Mouse (Mus musculus): ENCODE data around the gene Lrrc25.

Gene Lrrc25

DNA sequence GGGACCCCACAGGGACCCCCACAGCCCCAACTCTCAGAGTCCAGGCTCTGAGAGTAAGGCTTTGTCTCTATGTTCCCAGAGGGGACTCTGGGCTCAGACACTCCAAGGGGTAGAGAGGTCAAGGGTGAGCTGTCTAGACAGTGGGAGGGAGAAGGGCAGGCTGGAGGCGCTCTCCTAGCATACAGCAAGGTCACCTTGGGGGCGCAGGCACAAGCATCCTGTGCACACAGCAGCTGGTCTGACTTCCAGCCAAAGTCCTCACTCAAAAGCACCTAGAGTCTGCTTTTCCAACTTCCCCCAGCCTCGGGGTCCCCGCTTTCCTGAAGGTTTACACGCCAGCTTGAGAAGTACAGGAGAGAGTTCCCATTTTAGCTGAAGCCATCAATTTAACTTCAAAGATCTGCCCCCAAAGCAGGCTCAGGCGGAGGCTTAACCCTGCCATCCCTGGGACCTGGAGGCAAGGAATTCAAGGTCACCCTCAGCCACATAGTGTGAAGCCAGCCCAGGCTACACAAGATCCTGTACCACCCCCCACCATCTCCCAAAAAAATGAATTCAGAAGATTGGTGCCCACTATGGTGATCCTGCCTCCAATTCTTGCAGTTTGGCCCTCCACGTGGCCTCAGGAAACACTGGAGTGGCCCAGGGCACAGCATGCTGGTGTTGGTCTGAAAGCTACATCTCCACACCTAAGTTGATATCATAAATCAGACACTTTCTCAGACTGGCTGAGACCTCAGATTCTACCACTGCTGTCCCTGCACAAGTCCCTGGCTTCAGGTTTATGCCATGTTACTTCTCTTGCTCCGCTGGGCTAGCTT is 31.6 kb downstream of the Lrrc25 start:
- in situ Hi-C loops (cut with MboI, MseI), result no loop called here

DNA sequence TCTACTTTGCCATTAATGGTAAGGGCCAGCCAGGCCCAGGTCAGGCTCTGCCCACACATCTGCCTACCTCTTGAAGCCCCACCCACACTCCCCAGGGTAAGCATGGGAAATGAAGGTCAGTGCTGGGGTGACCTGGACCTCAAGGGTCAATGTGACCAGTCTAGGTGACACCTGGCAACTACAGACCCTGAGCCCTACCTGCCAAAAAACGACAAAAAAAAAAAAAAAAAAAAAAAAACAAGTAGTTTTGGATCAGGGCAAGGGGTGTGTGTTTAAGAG is 32.1 kb downstream of the Lrrc25 start:
- in situ Hi-C loops (cut with MboI, MseI), result no loop called here

- in situ Hi-C loops (cut with MboI, MseI), result no loop called here
These were observed 33.0 kb downstream of the Lrrc25 start for GRCm38 (mm10) chr8:70648921-70649320.

- in situ Hi-C loops (cut with MboI, MseI), result no loop called here
These were observed 33.4 kb downstream of the Lrrc25 start for GRCm38 (mm10) chr8:70649324-70649723.

DNA sequence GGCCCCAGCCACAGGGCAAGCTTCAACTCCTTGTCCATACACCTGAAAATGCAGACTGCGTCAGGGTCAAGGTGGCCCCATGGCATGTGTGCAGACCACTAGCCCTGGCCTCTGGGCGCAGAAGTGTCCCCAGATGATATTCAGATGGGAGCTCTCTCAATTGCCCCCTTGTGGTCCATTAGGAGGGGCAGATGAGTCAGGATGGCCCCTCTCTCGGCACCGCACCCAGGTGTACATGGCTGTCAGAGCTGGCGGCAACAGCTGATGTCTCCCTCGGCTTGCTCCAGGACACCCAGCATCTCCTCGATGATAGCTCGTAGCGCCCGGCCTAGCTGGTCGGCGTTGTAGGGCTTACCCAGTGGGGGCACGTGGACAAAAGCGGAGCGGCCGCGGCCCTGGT is 34.4 kb downstream of the Lrrc25 start:
- in situ Hi-C loops (cut with MboI, MseI), result no loop called here

DNA sequence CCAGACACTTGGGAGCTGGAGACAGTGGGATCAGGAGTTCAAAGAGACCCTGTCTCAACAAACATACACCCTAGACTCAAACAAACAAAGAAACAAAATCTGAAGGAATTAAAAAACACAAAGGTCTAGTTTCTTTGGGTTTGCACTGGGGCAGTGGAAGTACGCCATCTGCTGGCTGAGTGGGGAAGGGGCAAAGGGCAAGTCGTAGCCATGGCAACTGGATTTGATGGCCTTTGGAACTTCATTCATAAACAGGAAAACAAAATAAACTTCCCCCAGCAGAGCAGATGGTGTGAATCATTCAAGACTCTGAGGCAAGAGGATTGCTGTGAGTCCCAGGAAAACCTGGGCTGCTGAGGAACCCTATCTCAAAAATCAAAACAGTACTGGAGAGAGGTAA is 37.3 kb downstream of the Lrrc25 start:
- in situ Hi-C loops (cut with MboI, MseI), result no loop called here

DNA sequence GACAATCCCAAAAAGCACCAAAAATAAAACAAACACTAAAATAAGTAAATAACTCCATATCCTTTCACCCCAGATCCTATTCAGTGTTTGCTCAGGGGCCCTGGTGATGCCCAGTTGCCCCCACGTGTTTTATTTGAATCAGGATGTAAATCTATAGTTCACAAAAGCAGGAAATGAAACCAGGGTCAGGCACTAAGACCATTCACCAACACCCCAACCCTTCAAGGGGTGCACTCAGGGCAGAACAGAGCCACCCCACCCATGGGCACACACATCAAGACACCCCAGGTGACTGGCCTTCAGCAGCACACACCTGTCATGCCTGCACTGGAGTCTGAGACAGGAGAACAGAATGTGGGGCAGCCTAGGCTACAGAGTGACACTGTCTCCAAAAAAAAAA is 38.2 kb downstream of the Lrrc25 start:
- in situ Hi-C loops (cut with MboI, MseI), result no loop called here

GRCm38 (mm10) chr8:70655469-70655868 is 39.5 kb downstream of the Lrrc25 start:
- in situ Hi-C loops (cut with MboI, MseI), result no loop called here

DNA sequence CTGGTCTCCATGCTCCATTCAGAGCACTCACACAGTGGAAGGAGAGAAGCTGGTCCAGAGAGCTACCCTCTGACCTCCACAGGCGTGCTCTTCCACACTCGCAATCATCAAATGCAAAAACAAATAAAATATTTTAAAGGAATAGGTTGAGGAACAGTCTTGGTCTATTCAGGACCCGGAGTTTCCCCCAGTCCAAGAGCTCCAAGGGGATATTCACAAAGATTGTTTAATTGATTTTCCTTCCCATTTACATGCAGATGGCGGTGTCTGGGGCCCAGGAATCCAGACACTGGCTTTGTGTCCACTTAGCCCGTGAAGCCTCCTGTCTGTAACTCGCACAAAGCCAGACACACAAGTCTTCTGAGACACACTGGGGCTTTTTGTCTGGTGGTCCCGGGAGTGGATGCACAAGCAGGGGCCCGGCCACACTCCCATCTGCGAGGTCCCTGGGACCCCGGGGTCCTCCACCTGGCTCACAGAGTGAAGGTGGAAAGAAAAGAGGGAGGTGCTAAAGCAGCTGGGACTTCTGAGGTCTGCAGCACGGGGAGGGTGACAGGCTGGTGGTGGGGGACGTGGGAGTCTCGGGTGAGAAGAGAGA is 40.3 kb downstream of the Lrrc25 start:
- in situ Hi-C loops (cut with MboI, MseI), result no loop called here

- in situ Hi-C loops (cut with MboI, MseI), result no loop called here
These were observed 41.3 kb downstream of the Lrrc25 start for GRCm38 (mm10) chr8:70657214-70657613.

DNA sequence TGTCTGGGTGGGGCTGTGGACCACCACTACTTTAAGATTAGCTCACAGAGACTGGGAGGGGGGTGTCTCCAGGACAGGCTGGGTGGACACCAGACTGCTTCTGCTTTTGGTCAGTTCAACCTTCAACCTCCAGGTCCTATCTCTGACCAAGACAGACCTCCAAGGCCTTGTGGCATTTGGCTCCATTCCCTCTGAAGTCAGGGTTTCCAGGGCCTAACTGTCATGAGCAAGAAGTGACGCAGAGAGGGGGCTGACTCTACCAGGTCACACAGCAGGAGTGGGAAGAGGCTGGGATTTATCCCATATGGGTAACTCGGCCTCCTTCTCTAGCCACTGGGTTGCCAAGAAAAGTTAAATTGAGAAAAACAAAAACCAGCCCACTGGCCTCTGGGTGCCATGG is 41.8 kb downstream of the Lrrc25 start:
- in situ Hi-C loops (cut with MboI, MseI), result no loop called here

- in situ Hi-C loops (cut with MboI, MseI), result no loop called here
These were observed 43.1 kb downstream of the Lrrc25 start for GRCm38 (mm10) chr8:70658897-70659603.

DNA sequence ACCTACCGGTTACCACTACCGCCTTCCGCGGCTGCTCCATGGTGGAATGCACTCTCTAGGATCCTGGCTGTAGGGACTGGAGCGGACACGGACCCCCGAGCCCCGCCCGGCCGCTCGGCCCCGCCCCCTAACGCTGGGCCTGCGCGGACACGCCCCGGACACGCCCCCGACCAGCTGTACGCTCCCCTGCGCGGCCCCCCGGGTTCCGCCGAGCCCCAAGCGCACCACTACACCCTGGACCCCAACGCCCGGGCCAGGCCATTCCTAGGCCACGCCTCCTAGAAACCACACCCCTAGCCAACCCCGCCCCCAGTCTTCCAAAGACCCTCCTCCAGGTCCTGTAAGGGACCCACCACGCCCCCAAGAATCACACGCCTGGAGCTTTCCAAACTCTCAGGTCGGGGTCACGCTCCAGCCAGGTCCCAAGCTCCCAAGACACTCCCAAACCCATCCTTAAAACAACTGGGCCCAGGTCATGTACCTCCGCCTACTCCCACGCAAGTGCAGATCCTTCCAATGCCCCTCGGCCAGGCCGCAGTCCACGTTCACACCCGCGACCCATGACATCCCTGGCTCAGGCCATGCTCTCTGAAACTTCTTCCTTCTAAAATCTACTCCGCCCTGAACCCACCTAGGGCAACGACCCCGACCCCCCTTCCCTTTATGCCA is 43.8 kb downstream of the Lrrc25 start:
- in situ Hi-C loops (cut with MboI, MseI), result no loop called here

DNA sequence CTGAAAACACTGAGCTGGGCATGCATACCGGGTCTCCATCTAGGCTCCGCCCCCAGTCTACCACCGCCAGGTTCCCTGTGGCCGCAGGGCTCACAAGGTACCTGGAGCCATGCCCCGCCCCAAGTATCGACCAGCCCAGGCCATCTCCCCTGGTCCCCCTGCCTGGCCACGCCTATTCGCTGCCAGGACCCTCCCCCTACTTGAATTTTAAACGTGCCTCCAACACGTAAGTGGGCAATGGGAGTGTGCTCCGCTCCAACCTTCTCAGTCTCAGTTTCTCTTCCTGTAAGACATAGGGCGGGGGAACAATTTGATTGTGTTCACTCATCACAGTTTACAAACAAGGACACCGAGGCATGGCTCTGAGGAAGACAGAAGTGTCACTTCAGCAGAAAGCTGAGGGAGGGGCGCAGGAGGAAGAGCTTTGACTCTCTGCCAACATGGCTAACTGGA is 44.3 kb downstream of the Lrrc25 start, which contains the start of gene Pgpep1:
Gene Pgpep1, minus strand, starts transcription at position 116 of the 453 bp plus-strand sequence.
- in situ Hi-C loops (cut with MboI, MseI), result no loop called here

- in situ Hi-C loops (cut with MboI, MseI), result no loop called here
These were observed 47.7 kb downstream of the Lrrc25 start for GRCm38 (mm10) chr8:70663691-70664090.

- in situ Hi-C loops (cut with MboI, MseI), result no loop called here
These were observed 48.7 kb downstream of the Lrrc25 start for GRCm38 (mm10) chr8:70664631-70665030.

DNA sequence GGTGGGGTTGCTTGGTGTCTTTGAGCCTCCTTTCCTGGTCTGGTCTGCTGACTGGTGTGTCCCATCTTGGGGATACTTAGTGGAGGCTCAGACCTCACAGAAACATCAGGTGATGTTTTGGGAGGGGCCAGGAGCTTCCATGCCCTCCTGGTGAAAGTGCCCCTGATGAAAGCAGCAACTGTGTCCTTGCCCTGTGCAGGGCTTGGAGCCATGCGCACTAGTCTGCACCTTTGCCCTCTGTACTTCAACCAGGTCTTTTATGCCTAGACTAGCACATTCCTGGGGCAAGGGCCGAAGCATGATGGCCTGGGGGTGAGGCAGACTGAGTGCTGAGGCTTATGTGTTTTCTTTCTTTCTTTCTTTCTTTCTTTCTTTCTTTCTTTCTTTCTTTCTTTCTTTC is 49.6 kb downstream of the Lrrc25 start:
- in situ Hi-C loops (cut with MboI, MseI), result no loop called here

DNA sequence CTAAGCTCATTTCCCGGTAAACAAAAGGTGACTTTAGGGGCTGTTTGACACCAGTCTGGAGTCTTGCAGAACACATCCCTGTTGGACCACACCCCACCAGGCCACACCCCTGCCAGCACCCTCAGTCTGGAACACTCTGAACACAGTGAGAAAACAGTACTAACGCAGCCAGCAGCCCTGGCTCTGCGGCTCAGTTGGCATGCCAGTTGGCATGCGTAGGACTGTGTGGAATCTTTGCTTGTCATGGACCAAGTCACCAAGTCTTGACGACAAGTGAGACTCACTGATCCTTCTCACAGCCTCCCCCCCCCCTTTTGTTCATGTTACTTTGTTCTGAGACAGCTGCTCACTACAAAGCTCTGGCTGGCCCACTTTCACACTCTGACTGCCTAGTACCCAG is 51.1 kb downstream of the Lrrc25 start:
- in situ Hi-C loops (cut with MboI, MseI), result no loop called here
